Mouse (Mus musculus) C2C12 (cell line): ENCODE data around the gene Acad11.

ENCODE experiments used
- CEBPB ChIP-seq: IDR thresholded peaks from one replicate; pipeline ENCODE4 v1.6.1; 2011; ENCODE audit warnings: low read depth, mild to moderate bottlenecking, control low read depth, moderate library complexity
- CTCF ChIP-seq: IDR thresholded peaks from one replicate; pipeline ENCODE4 v1.5.1; 2011; ENCODE audit not compliant: control insufficient read depth, insufficient read depth, insufficient read length
- MYOG ChIP-seq: IDR thresholded peaks from one replicate; pipeline ENCODE4 v1.6.1; 2011; ENCODE audit not compliant: control insufficient read depth, insufficient read length; ENCODE audit errors: extremely low read depth
- USF1 ChIP-seq: IDR thresholded peaks from one replicate; pipeline ENCODE4 v1.6.1; 2011; ENCODE audit warnings: low read depth, mild to moderate bottlenecking, control low read depth, moderate library complexity

DNA sequence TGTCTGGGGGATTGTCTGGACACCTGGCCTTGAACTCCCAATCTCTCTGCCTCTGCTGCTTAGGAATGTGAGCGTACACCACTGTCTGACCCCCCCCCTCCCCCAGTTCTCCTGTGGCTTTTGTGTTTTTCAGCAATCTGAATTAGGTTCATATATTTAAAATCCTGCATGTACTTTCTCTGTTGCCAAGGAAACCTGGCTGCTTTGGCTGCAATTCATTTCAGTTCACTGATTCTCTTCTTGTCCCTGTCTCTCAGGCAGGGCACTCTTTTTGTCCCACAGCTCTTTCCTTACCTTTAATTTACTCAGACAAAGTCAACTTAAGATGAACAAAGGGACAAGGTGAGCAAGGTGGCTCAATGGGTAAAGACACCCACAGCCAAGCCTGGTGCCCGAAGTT is 64.9 kb downstream of the Acad11 start:
- TF ChIP-seq CEBPB, result no peak
- TF ChIP-seq CTCF, result no peak
- no peak for TF ChIP-seq MYOG
- no peak for TF ChIP-seq USF1
